Mouse (Mus musculus) heart, adult 2 months (tissue): ENCODE measurements around the gene Pparg. TPM values are rescaled to one million over a fixed set of nuclear protein-coding genes. Genes with fewer than 3 reads are reported as not detected.

Experiments used
- DNase-seq, 2 experiments: peaks; one replicate each; pipeline ENCODE4 v3.0.0; 2021
- H3K27ac ChIP-seq: fragments of 200-600 bp; 2 replicates; pipeline ENCODE4 v1.8.1; 2022
- H3K27me3 ChIP-seq: fragments of 200-500 bp; 2 replicates; pipeline ENCODE4 v1.6.1; 2012; ENCODE audit warnings: mild to moderate bottlenecking, low read length, inconsistent platforms, mixed read lengths; ENCODE audit not compliant: control insufficient read depth, insufficient read depth
- H3K36me3 ChIP-seq: fragments of 200-500 bp; 2 replicates; pipeline ENCODE4 v1.6.1; 2012; ENCODE audit warnings: low read length, inconsistent platforms; ENCODE audit not compliant: control insufficient read depth, insufficient read depth
- H3K4me1 ChIP-seq: fragments of 200-500 bp; 2 replicates; pipeline ENCODE4 v1.6.1; 2011; ENCODE audit warnings: low read length; ENCODE audit not compliant: control insufficient read depth, insufficient read depth
- H3K4me3 ChIP-seq: fragments of 200-600 bp; 2 replicates; pipeline ENCODE4 v1.8.1; 2022
- H3K79me2 ChIP-seq: fragments of 200-500 bp; replicated peaks from 2 replicates; pipeline ENCODE4 v1.6.1; 2012; ENCODE audit warnings: mild to moderate bottlenecking, inconsistent platforms, low read length, moderate library complexity, mixed read lengths; ENCODE audit not compliant: control insufficient read depth, insufficient read depth
- H3K9ac ChIP-seq: fragments of 200-500 bp; 2 replicates; pipeline ENCODE4 v1.6.1; 2012; ENCODE audit warnings: low read depth, mild to moderate bottlenecking, control low read depth, inconsistent platforms, low read length, mixed read lengths
- CTCF ChIP-seq: fragments of 200-600 bp; IDR thresholded peaks from 2 replicates; pipeline ENCODE4 v1.8.1; 2022; ENCODE audit warnings: antibody characterized with exemption, mild to moderate bottlenecking, moderate library complexity
- EP300 ChIP-seq: fragments of 200-500 bp; IDR thresholded peaks from 2 replicates; pipeline ENCODE4 v1.6.1; 2011; ENCODE audit warnings: low read depth, low read length, control low read depth; ENCODE audit not compliant: insufficient read depth
- POLR2A ChIP-seq: fragments of 200-500 bp; IDR thresholded peaks from 2 replicates; pipeline ENCODE4 v1.6.1; 2011; ENCODE audit warnings: mild to moderate bottlenecking, low read depth, low read length, control low read depth; ENCODE audit not compliant: insufficient read depth
- WGBS: fragments of 180-500 bp; shearing (Covaris S2); methylation state at CpG from one replicate; pipeline ENCODE4 v1.1.7; 2018; 5-methylcytosine and 5-hydroxymethylcytosine counted together
- intact Hi-C: fragments of 180-260 bp; cut with DNase I; formaldehyde crosslinking; loops from one replicate; pipeline ENCODE4 v1.15.1; 2025
- polyA plus RNA-seq: library from polyadenylated mRNA; depleted of rRNA; stranded (reverse); fragments of >200 nt; gene quantifications from 2 replicates; pipeline ENCODE4 v1.2.3, GENCODE M21; 2012; rRNA removed
- total RNA-seq, 2 experiments: library from RNA; stranded (reverse); gene quantifications; 2 replicates each; pipeline ENCODE4 v1.2.3; 2021

Pparg gene
- total and polyA plus RNA-seq, 3 experiments, result 11.6 to 15.7 (median 11.7) TPM

DNA sequence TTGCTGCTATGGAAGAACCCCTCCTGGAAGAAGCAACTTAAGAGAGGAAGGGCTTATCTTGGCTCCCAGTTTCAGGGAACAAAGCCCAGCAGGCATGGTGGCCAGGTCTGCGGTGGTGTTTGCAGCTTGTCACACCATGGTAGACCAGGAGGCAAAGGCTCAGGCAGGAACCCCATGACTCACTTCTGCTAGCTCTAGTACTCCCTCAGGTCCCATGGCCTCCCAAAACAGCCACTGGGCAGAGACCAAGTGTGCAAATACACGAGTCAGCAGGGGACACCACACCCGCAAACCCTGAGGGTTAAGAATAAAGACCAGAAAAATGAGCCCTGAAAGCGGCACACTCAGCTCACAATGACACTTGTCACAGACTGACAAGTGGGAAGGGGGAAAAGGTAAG lies 175.4 kb downstream of the Pparg start:
- intact Hi-C loops, result loop anchor here (5.0 kb wide), 2 partner anchors 74 to 129 kb away; no protein-coding TSS in a partner anchor
- TF ChIP-seq POLR2A, result no peak
- H3K36me3 ChIP-seq, result no peaks in the 10 kb centered on the region
- no peaks in the 10 kb centered on the region for H3K27me3 ChIP-seq
- H3K4me1 ChIP-seq, result peaks cover 3% of the 10 kb centered on the region; the same call in 1 of the 2 replicates
- 80% methylated on average over 4 of the region's 4 CpGs for WGBS
- H3K79me2 ChIP-seq, result no peaks in the 10 kb centered on the region
- H3K4me3 ChIP-seq, result no peak overlapping the region
- no peak overlapping the region for H3K9ac ChIP-seq
- DNase-seq, result no peak
- no peak overlapping the region for H3K27ac ChIP-seq

DNA sequence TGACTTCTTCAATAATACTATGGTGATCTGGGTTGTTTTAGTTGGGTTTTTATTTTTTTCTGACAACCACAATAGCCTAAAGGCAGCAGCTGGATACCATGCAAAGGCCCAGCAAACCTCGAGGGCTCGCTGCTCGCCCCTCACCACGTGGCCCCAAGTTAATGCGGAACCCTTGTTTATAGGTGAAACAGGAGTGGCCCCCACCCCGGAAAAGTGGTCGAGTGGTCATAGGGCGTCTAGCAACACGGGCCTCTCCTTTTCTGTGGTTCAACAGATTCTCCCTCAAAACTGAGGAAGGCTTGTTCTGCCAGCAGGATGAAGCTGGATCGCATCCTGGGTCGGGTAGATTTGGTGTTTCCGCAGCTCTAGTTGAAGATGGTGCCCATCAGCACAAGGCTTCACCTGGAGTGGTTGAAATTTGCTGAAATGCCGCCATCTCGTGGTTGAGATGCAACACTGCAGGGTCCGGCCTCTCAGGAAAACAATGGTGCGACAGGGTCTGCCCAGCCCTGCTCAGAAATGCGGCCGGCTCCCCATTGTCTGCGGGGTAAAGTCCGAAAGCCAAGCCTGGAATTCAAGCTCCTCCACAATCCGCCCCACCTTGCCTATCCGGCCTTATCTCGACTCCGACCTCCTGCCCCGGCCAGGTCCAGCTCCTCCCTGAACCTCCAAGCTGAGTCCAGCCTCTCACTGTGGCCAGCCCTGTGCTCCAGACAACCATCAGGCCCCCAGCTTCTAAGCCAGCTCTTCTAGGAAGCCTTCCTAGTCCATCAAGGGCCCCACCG lies 178.1 kb downstream of the Pparg start:
- peak overlapping the region; percentile 63 for H3K27ac ChIP-seq
- intact Hi-C loops, result loop anchor here (1.0 to 5.0 kb wide), 6 partner anchors 77 to 364 kb away; partner anchors contain the start of genes Gm17482 and Pparg
- peak overlapping the region; percentile 35 for H3K9ac ChIP-seq

More for the DNA sequence above, 178.1 kb downstream of the Pparg start:
- Histone ChIP-seq H3K79me2 (no peaks in the 10 kb centered on the region), H3K4me3 (peak overlapping the region; percentile 28; the same call in 1 of the 2 replicates), H3K27me3 (no peaks in the 10 kb centered on the region), H3K4me1 (peaks cover 3% of the 10 kb centered on the region; the same call in 1 of the 2 replicates), H3K36me3 (no peaks in the 10 kb centered on the region)
- TF ChIP-seq POLR2A, result no peak
- TF ChIP-seq EP300, result peak; percentile 92
- peak; percentile 91 for TF ChIP-seq CTCF
- DNase-seq, result peak; percentile 82 to 87
- WGBS, result 20% methylated on average over 25 of the region's 26 CpGs

Other genes with a start within 250 kb of the Pparg start
- 1 to 10 TPM; 4.4 to 4.5 TPM for gene Syn2, start 226.0 kb upstream of the Pparg start, total RNA-seq
- 5.4 and 5.6 TPM in 2 replicates for gene Syn2, start 226.0 kb upstream of the Pparg start, polyA plus RNA-seq
- gene Gm17482, start 133.6 kb upstream of the Pparg start, total RNA-seq, result not detected
- not detected in 2 replicates for gene Gm17482, start 133.6 kb upstream of the Pparg start, polyA plus RNA-seq
- gene Timp4, start 108.7 kb upstream of the Pparg start, total RNA-seq, result 10 to 100 TPM; 29.9 to 41.5 TPM
- gene Timp4, start 108.7 kb upstream of the Pparg start, polyA plus RNA-seq, result 24.6 and 37.7 TPM in 2 replicates
- gene Tsen2, start 183.7 kb downstream of the Pparg start, total RNA-seq, result 1 to 10 TPM; 6.1 to 7.2 TPM
- 3.9 and 4.3 TPM in 2 replicates for gene Tsen2, start 183.7 kb downstream of the Pparg start, polyA plus RNA-seq
- gene Mkrn2os, start 231.6 kb downstream of the Pparg start, total RNA-seq, result under 1 TPM; 0.55 to 0.84 TPM
- gene Mkrn2os, start 231.6 kb downstream of the Pparg start, polyA plus RNA-seq, result 1.9 and 2.3 TPM in 2 replicates
- 10 to 100 TPM; 36.4 to 45.2 TPM for gene Mkrn2, start 241.0 kb downstream of the Pparg start, total RNA-seq
- 105 and 119 TPM in 2 replicates for gene Mkrn2, start 241.0 kb downstream of the Pparg start, polyA plus RNA-seq